Mouse (Mus musculus) heart, adult 2 months (tissue): ENCODE results near the gene Klhl26. TPM values are rescaled to one million over a fixed set of nuclear protein-coding genes. Genes with fewer than 3 reads are reported as not detected.
A peak's percentile ranks its signal among the peaks of the same experiment; 100 is the strongest.

Experiments used
- DNase-seq, 2 experiments: peaks; one replicate each; pipeline ENCODE4 v3.0.0; 2021
- H3K27ac ChIP-seq: fragments of 200-600 bp; 2 replicates; pipeline ENCODE4 v1.8.1; 2022
- H3K27me3 ChIP-seq: fragments of 200-500 bp; 2 replicates; pipeline ENCODE4 v1.6.1; 2012; ENCODE audit warnings: mild to moderate bottlenecking, low read length, inconsistent platforms, mixed read lengths; ENCODE audit not compliant: control insufficient read depth, insufficient read depth
- H3K36me3 ChIP-seq: fragments of 200-500 bp; 2 replicates; pipeline ENCODE4 v1.6.1; 2012; ENCODE audit warnings: low read length, inconsistent platforms; ENCODE audit not compliant: control insufficient read depth, insufficient read depth
- H3K4me1 ChIP-seq: fragments of 200-500 bp; 2 replicates; pipeline ENCODE4 v1.6.1; 2011; ENCODE audit warnings: low read length; ENCODE audit not compliant: control insufficient read depth, insufficient read depth
- H3K4me3 ChIP-seq: fragments of 200-600 bp; 2 replicates; pipeline ENCODE4 v1.8.1; 2022
- H3K79me2 ChIP-seq: fragments of 200-500 bp; replicated peaks from 2 replicates; pipeline ENCODE4 v1.6.1; 2012; ENCODE audit warnings: mild to moderate bottlenecking, inconsistent platforms, low read length, moderate library complexity, mixed read lengths; ENCODE audit not compliant: control insufficient read depth, insufficient read depth
- H3K9ac ChIP-seq: fragments of 200-500 bp; 2 replicates; pipeline ENCODE4 v1.6.1; 2012; ENCODE audit warnings: low read depth, mild to moderate bottlenecking, control low read depth, inconsistent platforms, low read length, mixed read lengths
- CTCF ChIP-seq: fragments of 200-600 bp; IDR thresholded peaks from 2 replicates; pipeline ENCODE4 v1.8.1; 2022; ENCODE audit warnings: antibody characterized with exemption, mild to moderate bottlenecking, moderate library complexity
- EP300 ChIP-seq: fragments of 200-500 bp; IDR thresholded peaks from 2 replicates; pipeline ENCODE4 v1.6.1; 2011; ENCODE audit warnings: low read depth, low read length, control low read depth; ENCODE audit not compliant: insufficient read depth
- POLR2A ChIP-seq: fragments of 200-500 bp; IDR thresholded peaks from 2 replicates; pipeline ENCODE4 v1.6.1; 2011; ENCODE audit warnings: mild to moderate bottlenecking, low read depth, low read length, control low read depth; ENCODE audit not compliant: insufficient read depth
- WGBS: fragments of 180-500 bp; shearing (Covaris S2); methylation state at CpG from one replicate; pipeline ENCODE4 v1.1.7; 2018; 5-methylcytosine and 5-hydroxymethylcytosine counted together
- intact Hi-C: fragments of 180-260 bp; cut with DNase I; formaldehyde crosslinking; loops from one replicate; pipeline ENCODE4 v1.15.1; 2025
- polyA plus RNA-seq: library from polyadenylated mRNA; depleted of rRNA; stranded (reverse); fragments of >200 nt; gene quantifications from 2 replicates; pipeline ENCODE4 v1.2.3, GENCODE M21; 2012
- total RNA-seq, 2 experiments: library from RNA; stranded (reverse); gene quantifications; 2 replicates each; pipeline ENCODE4 v1.2.3; 2021

The Klhl26 gene
- total and polyA plus RNA-seq, 3 experiments, result 8.1 to 18.8 (median 8.6) TPM

DNA sequence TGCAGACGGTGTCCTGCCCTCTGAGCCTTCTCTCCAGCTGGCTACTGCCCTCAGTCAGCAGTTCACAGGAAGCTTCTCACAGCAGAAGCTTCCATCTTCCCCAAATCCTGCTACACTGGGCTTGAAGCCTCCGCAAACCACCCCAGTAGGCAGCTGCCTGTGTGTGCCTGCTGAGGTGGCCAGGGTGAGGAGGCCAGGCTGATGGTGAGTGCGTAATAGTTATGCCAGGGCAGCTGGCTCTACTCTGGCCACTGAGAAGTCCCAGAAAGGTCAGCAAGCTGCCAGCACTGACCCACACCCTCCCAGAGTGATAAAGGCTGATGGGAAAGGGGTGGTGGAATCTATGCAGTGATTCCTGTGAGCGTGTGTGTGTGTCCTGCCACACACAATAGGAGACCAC, 10.5 kb downstream of the Klhl26 start:
- 36% methylated on average over 4 of the region's 4 CpGs for WGBS
- no peaks in the 10 kb centered on the region for H3K27me3 ChIP-seq
- H3K9ac ChIP-seq, result peak overlapping the region; percentile 9; the same call in 1 of the 2 replicates
- peak overlapping the region; percentile 71 for H3K27ac ChIP-seq
- peaks cover 39% of the 10 kb centered on the region for H3K4me1 ChIP-seq
- no peak for DNase-seq
- intact Hi-C loops, result no loop called here
- peak overlapping the region; percentile 27; the same call in 1 of the 2 replicates for H3K4me3 ChIP-seq
- TF ChIP-seq CTCF (no peak), EP300 (no peak), POLR2A (no peak)
- no peaks in the 10 kb centered on the region; the same call in 1 of the 2 replicates for H3K79me2 ChIP-seq
- H3K36me3 ChIP-seq, result no peaks in the 10 kb centered on the region

DNA sequence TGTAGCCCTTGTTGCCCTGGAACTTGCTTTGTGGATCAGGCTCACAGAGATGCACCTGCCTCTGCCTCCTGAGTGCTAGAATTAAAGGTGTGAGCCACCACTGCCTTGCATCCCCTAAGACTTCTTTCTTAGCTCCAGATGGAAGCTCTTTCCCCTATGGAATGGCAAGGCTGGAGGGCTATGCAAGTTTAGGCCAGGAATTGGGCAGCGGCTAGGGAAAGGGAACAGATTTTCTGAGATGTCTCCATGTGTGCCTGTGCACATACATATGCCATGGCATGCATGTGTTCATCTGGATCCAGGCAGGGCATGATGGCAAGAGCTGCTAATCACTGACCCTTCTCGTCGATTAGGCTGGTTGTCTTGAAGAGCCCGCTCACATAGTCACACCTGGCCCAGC, 11.1 kb downstream of the Klhl26 start:
- H3K4me1 ChIP-seq, result peaks cover 39% of the 10 kb centered on the region
- H3K79me2 ChIP-seq, result no peaks in the 10 kb centered on the region; the same call in 1 of the 2 replicates
- peak overlapping the region; percentile 71; the same call in 1 of the 2 replicates for H3K27ac ChIP-seq
- no peak for DNase-seq
- intact Hi-C loops, result no loop called here
- H3K4me3 ChIP-seq, result no peak overlapping the region
- WGBS, result 97% methylated on average over 4 of the region's 4 CpGs
- no peaks in the 10 kb centered on the region for H3K27me3 ChIP-seq
- H3K36me3 ChIP-seq, result no peaks in the 10 kb centered on the region
- TF ChIP-seq EP300 (no peak), POLR2A (no peak), CTCF (no peak)
- H3K9ac ChIP-seq, result no peak overlapping the region

DNA sequence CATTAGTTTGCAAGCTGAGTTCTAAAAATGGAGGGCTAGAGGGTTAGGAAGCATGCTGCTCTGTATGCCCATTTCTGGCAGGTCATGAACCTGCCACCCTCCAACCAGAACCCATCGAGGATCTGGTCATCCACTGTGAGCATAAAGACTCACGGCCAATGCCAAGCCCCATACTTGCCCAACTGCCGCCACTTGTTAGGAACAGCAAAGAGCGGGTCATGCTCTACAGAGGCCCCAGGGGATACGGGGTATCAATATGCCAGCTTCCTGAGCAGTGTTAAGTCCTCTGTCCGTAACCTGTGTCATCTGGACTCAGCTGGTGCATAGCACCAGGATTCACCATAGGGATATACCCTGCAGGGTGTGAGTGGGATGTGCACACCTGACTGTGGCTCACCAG, 12.6 kb downstream of the Klhl26 start:
- H3K79me2 ChIP-seq, result no peaks in the 10 kb centered on the region; the same call in 1 of the 2 replicates
- intact Hi-C loops, result no loop called here
- no peak overlapping the region for H3K4me3 ChIP-seq
- H3K27ac ChIP-seq, result no peak overlapping the region
- no peaks in the 10 kb centered on the region for H3K36me3 ChIP-seq
- 93% methylated on average over 6 of the region's 6 CpGs for WGBS
- H3K9ac ChIP-seq, result no peak overlapping the region
- TF ChIP-seq EP300 (no peak), POLR2A (no peak), CTCF (no peak)
- DNase-seq, result no peak
- H3K4me1 ChIP-seq, result peaks cover 35% of the 10 kb centered on the region
- no peaks in the 10 kb centered on the region for H3K27me3 ChIP-seq

DNA sequence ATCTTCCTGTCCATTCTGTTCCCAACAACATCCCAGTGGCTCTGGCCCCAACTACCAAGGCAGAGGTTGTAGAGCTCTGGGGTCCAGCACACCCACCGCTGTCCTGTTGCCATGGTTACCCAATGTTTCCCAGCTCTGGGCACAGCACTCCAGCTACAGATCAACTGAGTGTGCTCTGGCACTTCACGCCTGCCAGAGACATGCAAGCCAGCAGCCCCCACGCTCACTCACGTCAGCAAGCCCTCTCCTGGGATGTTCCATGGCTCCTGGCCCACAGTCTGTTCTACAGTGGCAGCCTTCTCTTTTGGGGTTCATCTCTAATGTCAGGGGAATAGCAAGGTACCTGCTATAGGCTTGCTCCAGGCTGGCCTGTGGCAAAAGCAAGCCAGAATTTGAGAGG, 13.5 kb downstream of the Klhl26 start:
- Histone ChIP-seq H3K27ac (no peak overlapping the region), H3K36me3 (no peaks in the 10 kb centered on the region), H3K27me3 (no peaks in the 10 kb centered on the region), H3K9ac (no peak overlapping the region), H3K4me1 (peaks cover 29% of the 10 kb centered on the region), H3K79me2 (no peaks in the 10 kb centered on the region; the same call in 1 of the 2 replicates), H3K4me3 (no peak overlapping the region)
- TF ChIP-seq EP300 (no peak), POLR2A (no peak), CTCF (no peak)
- intact Hi-C loops, result no loop called here
- DNase-seq, result peak; percentile 44 to 56
- 78% methylated on average over 4 of the region's 4 CpGs for WGBS

DNA sequence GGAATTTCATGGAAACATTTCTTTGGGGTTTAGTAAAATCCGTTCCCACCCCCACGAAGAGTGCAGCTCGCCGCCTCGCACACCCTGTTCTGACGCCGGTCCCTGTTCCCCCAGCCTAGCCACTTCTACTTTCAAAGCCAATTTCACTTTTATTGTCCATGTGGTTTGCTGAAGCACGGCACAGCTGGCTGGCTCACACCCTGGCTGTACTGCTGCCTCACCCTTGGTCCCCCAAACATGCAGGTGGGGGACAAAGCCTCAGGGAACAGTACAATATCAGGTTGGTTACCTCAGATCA, 14.3 kb downstream of the Klhl26 start:
- intact Hi-C loops, result no loop called here

DNA sequence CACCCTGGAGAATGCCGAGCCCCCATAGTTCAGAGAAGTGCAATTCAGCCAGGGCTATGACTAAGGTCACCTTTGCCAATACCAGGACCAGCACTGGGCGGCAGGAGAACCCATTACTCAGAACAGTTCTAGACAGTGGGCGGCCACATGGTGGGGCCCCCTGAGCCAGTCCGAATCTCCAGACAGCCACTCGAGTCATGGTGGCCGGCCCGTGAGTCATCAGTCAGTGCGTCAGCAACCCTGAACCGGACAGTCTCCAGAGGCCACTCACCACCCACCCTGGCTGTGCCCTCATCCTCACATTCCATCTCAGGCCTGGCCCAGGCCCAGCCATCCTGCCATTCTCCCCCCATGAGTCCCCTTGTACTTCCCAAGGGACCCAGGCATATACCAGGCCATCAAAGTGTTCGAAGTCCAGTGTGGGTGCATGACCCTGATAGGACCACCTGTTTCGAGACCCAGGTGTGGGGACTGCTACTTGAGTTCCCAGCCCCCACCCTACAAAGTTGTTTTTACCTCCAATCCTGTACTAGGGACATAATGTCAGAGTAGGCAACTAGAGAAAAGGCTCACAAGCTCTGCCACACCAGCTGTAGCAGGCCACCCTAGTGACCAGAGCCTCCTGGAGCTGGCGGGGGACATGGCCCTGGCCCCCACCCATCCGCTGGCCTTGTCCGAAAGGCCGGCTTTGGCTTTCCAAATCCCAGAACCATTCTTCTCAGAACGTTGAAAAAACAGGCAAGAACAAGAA, 14.8 kb downstream of the Klhl26 start:
- H3K4me3 ChIP-seq, result no peak overlapping the region
- H3K4me1 ChIP-seq, result peaks cover 20% of the 10 kb centered on the region
- no peaks in the 10 kb centered on the region; the same call in 1 of the 2 replicates for H3K79me2 ChIP-seq
- H3K36me3 ChIP-seq, result no peaks in the 10 kb centered on the region
- no peaks in the 10 kb centered on the region for H3K27me3 ChIP-seq
- WGBS, result 81% methylated on average over 16 of the region's 16 CpGs
- H3K27ac ChIP-seq, result peak overlapping the region; percentile 23
- intact Hi-C loops, result no loop called here
- H3K9ac ChIP-seq, result no peak overlapping the region
- DNase-seq, result peak; percentile 47 to 57
- TF ChIP-seq CTCF, result no peak
- TF ChIP-seq POLR2A, result no peak
- no peak for TF ChIP-seq EP300

More for the DNA sequence above, 14.3 kb downstream of the Klhl26 start:
- 78% methylated on average over 8 of the region's 8 CpGs for WGBS
- TF ChIP-seq CTCF (no peak), EP300 (no peak), POLR2A (no peak)
- Histone ChIP-seq H3K27me3 (no peaks in the 10 kb centered on the region), H3K79me2 (no peaks in the 10 kb centered on the region; the same call in 1 of the 2 replicates), H3K36me3 (no peaks in the 10 kb centered on the region), H3K9ac (no peak overlapping the region), H3K4me3 (no peak overlapping the region), H3K4me1 (peaks cover 24% of the 10 kb centered on the region), H3K27ac (peak overlapping the region; percentile 23)
- no peak for DNase-seq
